Mouse (Mus musculus): ENCODE measurements around the gene Aplnr.

- no peak for TF ChIP-seq TAL1 (IDR thresholded peaks at IDR 0.05; ENCODE audit: low read length)
- no peak for TF ChIP-seq GATA1 (IDR thresholded peaks at IDR 0.05; ENCODE audit: low read length)
These were observed 6.5 kb upstream of the Aplnr start for GRCm38 (mm10) chr2:85129496-85129971.

All from erythroblast, embryonic 14.5 days (primary cell).